Mouse (Mus musculus): Measurements from ENCODE around the gene Sp2.

GRCm38 (mm10) chr11:96968476-96968875, 14.3 kb downstream of the Sp2 start:
- TF ChIP-seq CTCF (IDR thresholded peaks at IDR 0.05; ENCODE audit: insufficient read depth, low read length) (no peak), POLR2A (IDR thresholded peaks at IDR 0.05; ENCODE audit: borderline replicate concordance, extremely low read depth, low read depth, low read length) (no peak)
